Mouse (Mus musculus): ENCODE measurements around the gene Stk36.

Gene Stk36

DNA sequence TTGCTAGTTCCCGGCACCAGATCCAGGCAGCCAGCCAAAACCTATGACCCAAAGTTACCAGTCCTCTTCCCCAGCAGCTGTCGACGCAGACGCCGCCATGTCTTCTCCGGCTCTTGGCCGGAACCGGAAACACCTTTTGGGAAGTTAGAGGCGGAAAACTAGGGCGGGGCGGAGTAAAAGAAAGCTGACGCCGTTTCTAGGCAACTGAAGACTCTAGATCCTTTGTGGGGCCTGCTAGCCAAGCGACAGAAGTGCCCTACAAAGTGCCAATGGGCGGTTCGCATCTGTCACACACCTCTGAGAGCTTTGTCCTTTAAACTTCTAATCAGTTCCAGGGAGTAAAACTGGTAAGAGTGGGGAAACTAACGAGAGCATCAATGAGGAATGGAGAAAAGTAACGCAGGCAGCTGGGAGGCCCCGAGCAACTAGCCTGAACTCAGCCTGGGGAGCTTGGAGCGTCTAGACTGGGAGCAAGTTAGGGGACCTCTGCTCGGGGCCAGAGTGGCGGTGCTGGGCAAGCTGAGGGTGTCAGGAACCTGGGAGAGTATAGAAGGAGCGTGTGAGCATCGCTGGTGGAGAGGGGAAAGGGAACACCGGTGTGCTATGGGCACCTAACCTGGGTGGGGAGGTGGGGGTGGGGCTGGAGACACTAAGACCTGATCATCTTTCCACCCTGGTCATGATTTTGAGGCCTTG is at the start of gene Stk36, which contains the start of gene Rnf25:
Gene Stk36, plus strand, starts transcription at position 179 of the 696 bp plus-strand sequence.
Gene Rnf25, minus strand, starts transcription at position 131 of the 696 bp plus-strand sequence.
- peak; percentile 91 for DNase-seq (ENCODE audit: low spot score)

DNA sequence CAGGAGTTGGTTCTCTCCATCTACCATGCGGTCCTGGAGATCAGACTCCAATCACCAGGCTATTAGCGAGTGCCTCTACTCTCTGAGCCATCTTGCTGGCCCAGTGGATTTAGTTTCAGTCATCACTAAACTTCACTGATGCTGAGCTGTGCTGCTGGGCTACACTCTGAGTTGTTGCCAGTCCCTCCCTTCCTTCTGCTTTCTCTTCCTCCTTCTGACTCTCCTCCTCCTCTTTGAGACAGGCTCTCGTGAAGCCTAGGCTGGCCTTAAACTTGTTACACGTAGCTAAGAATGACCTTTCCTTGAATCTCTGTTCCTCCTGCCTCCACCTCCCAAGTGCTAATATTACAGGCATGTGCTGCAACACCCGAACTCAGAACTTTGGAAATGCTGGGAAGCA is 42.2 kb upstream of the Stk36 start:
- DNase-seq (ENCODE audit: low spot score) = no peak

DNA sequence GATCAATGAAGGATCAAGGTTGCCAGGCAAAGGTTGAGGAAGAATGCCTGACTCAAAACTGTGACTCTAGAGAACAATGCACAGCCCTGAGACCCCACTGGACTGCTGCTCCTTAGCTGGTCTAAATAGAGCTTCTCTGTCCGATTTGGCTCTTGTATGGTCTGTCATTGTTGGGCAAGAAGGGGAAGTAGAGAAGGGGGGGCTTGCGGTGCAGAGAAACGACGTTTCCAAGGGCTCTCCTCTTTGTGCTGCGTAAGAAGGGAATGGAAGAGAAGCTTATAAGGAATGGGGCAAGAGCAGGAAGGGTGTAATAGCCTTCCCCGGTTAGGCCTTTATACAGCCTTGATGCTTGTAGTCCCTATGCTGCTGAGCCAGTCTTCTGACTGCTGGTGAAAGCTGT is 35.4 kb upstream of the Stk36 start:
- DNase-seq (ENCODE audit: low spot score) = no peak

- DNase-seq (ENCODE audit: low spot score) = no peak
Measured at GRCm38 (mm10) chr1:74569739-74570719, 31.2 kb upstream of the Stk36 start.

DNA sequence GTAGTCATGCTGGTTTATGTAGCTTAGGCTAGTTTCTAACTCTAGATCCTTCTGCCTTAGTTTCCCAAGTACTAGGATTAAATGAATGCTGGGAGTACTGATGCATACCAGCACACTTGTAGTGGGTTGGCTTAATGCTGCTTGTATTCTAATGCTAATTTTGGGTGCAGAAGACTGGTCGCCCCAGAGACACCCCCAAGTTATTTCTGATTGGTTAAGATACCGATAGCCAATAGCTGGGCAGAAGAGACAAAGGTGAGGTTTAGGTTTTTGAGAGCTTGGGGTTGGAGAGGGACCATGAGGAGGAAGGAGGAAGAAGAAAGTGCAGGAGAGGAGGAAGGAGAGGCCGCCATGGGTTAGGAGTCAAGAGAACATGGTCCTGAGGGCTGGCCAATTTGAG is 18.6 kb upstream of the Stk36 start:
- no peak for DNase-seq (ENCODE audit: low spot score)

DNA sequence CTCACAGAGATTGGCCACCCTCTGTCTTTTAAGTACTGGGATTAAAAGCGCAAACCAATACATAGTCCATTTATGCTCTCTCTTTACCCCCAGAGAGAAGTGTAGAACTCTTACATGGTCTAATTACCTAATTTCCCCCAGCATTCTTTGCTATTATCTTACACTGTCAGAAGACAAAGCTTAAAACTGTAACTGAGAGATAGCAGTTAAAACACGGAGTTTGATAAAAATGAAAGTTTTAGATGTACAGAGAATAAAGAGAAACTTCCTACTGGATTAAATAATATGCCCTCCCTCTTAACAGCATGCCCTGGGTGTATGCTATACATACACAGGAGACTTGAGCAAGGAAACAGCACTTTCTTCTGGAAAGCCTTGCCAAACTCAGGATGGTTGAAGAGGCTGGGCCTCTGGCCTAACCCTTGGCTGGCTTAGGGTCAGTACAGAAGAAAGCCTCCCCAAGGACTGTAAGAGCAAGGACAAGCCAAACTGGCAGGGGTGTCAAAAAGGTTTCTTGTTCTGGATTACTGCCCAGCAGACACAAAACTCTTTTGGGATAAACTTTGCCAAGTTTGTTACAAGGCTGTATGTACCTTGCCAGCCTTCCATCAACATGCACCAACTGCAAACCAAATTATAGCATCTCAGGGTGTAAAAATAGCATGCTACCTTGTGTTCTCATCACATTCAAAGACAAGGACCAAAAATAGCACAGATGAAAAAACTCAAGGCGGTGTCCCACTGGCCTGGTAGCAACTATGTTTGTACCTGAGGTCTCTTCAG is 16.4 kb upstream of the Stk36 start:
- no peak for DNase-seq (ENCODE audit: low spot score)

GRCm38 (mm10) chr1:74587233-74587772 is 13.9 kb upstream of the Stk36 start:
- DNase-seq (ENCODE audit: low spot score) = no peak

GRCm38 (mm10) chr1:74587773-74588445 is 13.3 kb upstream of the Stk36 start, which contains the start of the genes Zfp142 and Bcs1l:
Gene Zfp142 (minus strand): TSS chr1:74588246.
Gene Bcs1l (plus strand): TSS chr1:74588289.
- peak; percentile 99 for DNase-seq (ENCODE audit: low spot score)

- no peak for DNase-seq (ENCODE audit: low spot score)
Measured at GRCm38 (mm10) chr1:74594434-74594833, 6.8 kb upstream of the Stk36 start.

GRCm38 (mm10) chr1:74600501-74601266 is 561 bp upstream of the Stk36 start:
- DNase-seq (ENCODE audit: low spot score) = peak; percentile 83

DNA sequence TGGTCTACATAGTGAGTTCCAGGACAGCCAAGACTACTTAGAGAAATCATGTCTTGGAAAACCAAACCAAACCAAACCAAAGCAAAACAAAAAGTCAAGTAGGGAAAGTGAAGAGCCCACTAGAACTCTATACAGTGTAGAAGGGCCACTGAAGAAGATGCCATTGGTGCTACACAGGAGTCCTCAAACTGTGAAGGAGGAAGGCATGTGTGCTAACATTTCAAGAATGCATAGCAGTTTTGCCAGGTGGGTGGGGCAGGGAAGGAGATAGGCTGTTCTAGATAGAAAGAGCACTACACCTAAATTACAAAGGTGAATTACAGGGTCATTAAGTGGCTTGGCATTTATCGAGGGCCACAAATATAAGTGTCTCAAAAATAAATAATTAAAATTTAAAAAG is 22.9 kb downstream of the Stk36 start:
- DNase-seq (ENCODE audit: low spot score) = no peak

DNA sequence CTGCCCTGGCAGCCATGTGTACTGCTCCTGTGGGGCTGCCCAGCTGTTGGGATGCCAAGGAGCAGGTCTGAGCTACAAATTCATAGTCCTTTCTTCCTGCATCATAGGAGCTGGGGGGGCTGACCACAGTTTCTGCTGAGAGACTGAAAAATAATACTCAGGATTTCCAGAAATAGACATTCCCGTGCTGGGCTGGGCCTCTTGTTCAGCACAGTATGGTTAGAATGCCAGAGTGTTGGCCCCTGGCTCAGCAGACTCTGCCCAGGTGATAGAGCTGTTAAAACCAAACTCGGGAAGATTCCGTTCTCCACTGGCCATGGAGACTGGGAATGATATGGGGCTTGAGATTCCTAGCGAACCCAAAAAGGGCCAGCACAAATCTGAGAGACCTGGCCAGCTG is 24.8 kb downstream of the Stk36 start:
- no peak for DNase-seq (ENCODE audit: low spot score)

GRCm38 (mm10) chr1:74628001-74628400 is 26.8 kb downstream of the Stk36 start:
- DNase-seq (ENCODE audit: low spot score) = no peak

DNA sequence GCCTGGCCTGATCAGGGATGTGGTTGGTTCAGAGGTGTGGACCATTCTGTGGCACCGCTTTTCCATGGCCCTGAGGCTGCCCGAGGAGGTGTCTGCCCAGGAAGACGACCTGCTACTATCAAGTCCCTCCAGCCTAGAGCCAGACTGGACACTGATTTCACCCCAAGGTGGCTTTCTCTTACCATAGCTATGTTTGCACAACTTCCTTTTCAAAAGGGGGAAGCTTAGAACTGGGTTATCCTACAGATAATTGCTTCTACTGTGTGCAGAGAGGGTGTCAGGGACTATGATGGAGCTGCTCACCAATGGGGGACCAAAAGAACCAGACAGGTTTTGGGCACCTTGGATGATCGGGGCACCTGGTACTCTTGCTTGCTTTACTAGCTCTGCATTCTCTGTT is 31.5 kb downstream of the Stk36 start:
- no peak for DNase-seq (ENCODE audit: low spot score)

GRCm38 (mm10) chr1:74643524-74643923 is 42.3 kb downstream of the Stk36 start:
- no peak for DNase-seq (ENCODE audit: low spot score)

- peak; percentile 46 for DNase-seq (ENCODE audit: low spot score)
Measured at GRCm38 (mm10) chr1:74643926-74644325, 42.7 kb downstream of the Stk36 start.

DNA sequence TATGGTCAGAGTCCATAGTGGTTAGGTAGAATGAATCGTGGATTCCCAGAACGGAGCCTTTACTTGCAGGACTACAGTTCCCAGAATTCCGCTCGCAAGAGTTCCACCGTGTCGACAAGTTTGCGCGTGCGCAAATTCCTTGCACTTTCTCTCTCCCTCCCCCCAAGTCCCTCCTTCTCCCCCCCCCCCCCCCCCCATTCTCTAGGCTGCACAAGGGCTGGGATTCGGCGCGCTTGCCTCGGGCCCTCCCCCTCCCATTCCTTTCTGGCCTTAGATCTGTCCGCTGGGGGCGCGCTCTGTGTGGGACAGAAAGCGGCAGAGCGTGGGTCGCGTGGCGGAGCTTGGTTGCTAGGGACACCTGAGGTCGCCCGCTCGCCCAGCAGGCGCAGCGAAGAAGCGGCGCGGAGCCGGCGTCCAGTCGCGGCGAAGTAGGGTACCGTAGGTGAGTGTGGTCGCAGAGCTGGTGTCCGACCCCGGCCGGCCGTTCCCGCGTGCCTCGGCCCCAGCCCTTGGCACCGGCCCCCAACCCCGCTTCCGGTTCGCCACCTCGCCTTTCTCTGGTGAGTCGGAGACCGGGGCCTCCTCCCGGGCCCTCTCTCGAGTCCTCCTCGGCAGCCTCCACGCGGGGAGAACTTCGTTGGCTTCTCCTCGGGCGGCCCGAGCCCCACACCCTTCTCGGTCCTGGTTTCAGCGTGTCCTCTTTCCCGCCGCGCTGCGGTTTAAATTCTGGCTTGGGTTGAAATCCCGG is 60.4 kb downstream of the Stk36 start, which contains the start of gene Ttll4:
Gene Ttll4, plus strand, starts transcription at position 298 of the 748 bp plus-strand sequence.
- peak; percentile 96 for DNase-seq (ENCODE audit: low spot score)

DNA sequence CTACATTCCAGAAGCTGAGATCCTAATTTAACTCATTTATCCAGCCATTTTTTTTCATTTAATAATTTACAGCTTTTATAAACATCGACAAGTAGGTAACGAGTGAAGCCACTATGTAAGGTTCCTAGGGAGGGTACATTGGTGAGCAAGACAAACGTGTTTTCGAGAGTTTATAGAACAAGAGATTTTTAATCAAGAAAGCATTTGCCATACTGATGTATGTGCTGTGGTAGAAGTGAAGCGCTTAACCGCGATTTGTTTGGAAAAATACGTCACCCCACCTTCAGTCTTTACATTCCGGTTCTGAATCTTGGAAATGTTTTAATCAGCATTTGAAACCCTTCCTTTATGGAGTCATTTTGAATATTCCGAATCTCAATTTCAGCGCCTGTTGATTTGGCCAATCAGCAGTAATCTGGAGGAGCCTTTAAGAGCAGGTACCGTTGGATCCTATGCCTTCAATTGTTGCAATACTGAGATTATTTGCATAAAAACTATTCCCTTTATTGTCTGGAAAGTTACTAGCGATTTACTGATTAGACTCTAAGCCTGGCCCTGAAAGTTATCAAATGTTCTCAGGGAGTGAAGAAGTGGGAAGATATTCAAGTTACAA is 61.1 kb downstream of the Stk36 start:
- DNase-seq (ENCODE audit: low spot score) = no peak

- DNase-seq (ENCODE audit: low spot score) = no peak
Measured at GRCm38 (mm10) chr1:74665153-74665552, 63.9 kb downstream of the Stk36 start.

Measured in MN1 (cell line).